Mouse (Mus musculus) heart, postnatal 0 days (tissue): Measurements from ENCODE around the gene Nabp2.

ENCODE experiments used
- CTCF ChIP-seq: IDR thresholded peaks from 2 replicates; pipeline ENCODE4 v1.5.1; 2016; ENCODE audit warnings: antibody characterized with exemption, control low read depth, low read depth
- EP300 ChIP-seq: IDR thresholded peaks from 2 replicates; pipeline ENCODE4 v1.6.1; 2016; ENCODE audit warnings: antibody characterized with exemption, low read depth

DNA sequence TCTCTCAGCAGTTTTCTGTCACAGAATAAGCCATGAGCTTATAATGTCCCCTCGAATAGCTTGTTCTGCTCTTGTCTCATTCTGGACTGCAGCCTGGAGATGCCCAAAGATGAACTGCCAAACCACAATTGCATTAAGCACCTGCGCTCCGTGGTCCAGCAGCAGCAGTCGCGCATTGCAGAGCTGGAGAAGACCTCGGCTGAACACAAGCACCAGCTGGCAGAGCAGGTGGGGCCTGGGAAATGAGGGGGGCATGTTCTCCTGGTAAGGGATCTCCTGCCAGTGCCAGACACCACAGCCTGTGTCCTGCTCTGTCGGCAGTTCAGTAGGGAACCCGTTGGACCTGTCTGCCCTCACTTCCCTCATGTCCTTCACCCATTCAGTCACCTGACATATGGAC, 25.1 kb upstream of the Nabp2 start:
- TF ChIP-seq EP300 (no peak), CTCF (no peak)
